Mouse (Mus musculus) Patski (cell line): ENCODE data around the gene Haghl. TPM values are rescaled to one million over a fixed set of nuclear protein-coding genes. Genes with fewer than 3 reads are reported as not detected.
"Not testable (repeated sequence)": the region's sequence is repeated elsewhere in the genome, so short reads cannot be mapped to it uniquely, and the experiment has no call there.

Experiments used
- ATAC-seq: fragments of 100-300 bp; one replicate; pipeline ENCODE4 v1.8.0; 2021
- CTCF ChIA-PET: fragments of 350-600 bp; sonication (Branson Sonifier 250); formaldehyde crosslinking; loops from one replicate; lab custom pipeline; 2022; ENCODE audit warnings: inconsistent platforms; lab: Charles Lee
- POLR2A ChIA-PET: fragments of 350-600 bp; sonication (Branson Sonifier 250); formaldehyde crosslinking; loops from one replicate; lab custom pipeline; 2022; ENCODE audit warnings: antibody characterized with exemption, inconsistent platforms; lab: Charles Lee
- DNase-seq: peaks from one replicate; pipeline ENCODE4 v3.0.0-alpha.2; 2011; ENCODE audit warnings: low read depth, low spot score
- H3K27me3 ChIP-seq: fragments of 371-371 bp; one replicate; pipeline ENCODE4 v1.5.1; 2021
- CTCF ChIP-seq: fragments of 100-300 bp; IDR thresholded peaks from one replicate; pipeline ENCODE4 v1.5.1; 2021
- in situ Hi-C: fragments of 300-500 bp; cut with MboI; formaldehyde crosslinking; loops from 3 replicates; pipeline ENCODE4 v1.11.1; 2018; ENCODE audit warnings: low pct_unique_long_range_greater_than_20kb, mixed read lengths
- polyA plus RNA-seq: library from polyadenylated mRNA; unstranded; gene quantifications from one replicate; pipeline ENCODE4 v1.2.3, GENCODE M21; 2021

The Haghl gene
- polyA plus RNA-seq, 1 experiment from 2014 or later: 108 TPM

DNA sequence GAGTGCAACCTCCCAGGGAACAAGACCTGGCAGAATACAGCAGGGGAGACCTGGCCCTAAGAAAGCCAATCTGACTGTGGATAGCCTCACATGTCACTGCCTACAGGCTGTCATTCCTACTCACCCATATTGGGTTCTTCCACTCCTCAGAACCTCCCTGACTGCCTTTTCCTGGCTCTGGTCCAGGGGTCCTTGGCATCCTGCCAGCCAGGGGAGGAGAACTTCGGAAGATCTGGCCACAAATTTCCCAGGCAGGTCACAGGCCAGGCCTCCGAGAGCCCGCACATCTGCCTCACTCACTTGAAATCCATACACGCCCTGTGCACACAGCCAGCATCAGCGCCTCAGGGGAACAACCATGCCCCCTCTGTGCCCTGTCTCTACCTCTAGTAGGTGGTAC, 34.0 kb downstream of the Haghl start:
- ChIA-PET CTCF (no interaction called here), POLR2A (no interaction called here)
- DNase-seq (peak; percentile 60), ATAC-seq (no peak)
- in situ Hi-C loops: no loop called here
- H3K27me3 ChIP-seq: no peaks in the 10 kb centered on the region
- TF ChIP-seq CTCF: no peak

DNA sequence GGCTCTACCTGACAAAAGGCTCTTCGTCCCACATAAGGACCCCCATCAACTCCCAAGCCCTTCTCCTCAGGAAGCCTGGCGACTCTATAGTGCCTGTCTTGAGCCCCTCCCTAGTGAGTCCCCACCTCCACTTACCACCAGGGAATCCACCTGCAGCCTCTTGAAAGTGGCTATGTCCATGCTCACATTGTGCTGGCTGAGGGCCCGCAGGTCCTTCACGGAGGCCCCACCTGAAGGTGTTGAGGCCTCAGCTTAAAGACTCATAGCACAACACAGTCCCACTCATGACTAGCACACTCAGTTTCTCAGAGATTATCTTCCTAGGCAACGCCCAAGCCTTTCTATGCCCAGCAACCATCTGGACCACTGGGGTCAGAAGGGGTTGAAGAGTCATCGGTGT, 36.2 kb downstream of the Haghl start:
- ChIA-PET POLR2A (no interaction called here), CTCF (no interaction called here)
- H3K27me3 ChIP-seq: no peaks in the 10 kb centered on the region
- TF ChIP-seq CTCF: no peak
- in situ Hi-C loops: no loop called here
- no peak for ATAC-seq
- no peak for DNase-seq

DNA sequence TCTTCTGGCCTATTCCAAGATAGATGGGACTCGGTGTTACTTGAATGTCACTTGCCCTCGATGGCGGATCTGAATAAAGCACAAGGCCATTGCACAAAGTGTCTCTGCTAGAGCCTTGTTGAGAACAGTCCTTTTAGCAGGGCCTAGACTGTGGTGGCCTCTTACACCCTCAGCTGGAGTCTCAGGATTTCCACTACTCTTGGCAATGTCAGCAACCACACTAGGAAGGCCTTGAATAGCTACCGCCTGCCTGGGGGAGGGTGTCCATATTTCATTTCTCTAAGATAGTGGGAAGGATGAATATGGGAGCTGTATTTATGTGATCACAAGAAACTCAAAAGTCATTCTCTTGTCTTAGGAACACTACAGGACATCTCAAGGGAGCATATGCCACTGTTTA, 37.2 kb downstream of the Haghl start:
- TF ChIP-seq CTCF: no peak
- in situ Hi-C loops: no loop called here
- ATAC-seq (no peak), DNase-seq (no peak)
- ChIA-PET CTCF (no interaction called here), POLR2A (no interaction called here)
- H3K27me3 ChIP-seq: no peaks in the 10 kb centered on the region

DNA sequence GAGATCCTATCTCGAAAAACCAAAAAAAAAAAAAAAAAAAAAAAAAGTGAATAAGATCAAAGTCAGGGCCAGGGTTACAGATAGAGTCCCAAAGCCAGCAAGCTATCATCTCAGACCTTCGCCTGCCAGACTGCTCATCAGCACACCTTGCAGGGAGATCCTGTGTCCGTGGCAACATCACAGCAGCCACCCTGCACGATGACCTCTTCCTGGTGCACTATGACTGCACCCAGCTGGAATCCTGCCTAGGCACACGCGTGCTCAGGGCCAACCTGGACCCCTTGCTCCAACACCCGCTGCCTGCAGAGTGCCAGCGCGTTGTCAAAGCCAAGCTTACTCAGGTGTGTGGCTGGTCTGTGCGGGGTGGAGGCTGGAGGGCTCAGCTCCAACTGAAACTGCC, 41.2 kb downstream of the Haghl start:
- H3K27me3 ChIP-seq: no peaks in the 10 kb centered on the region
- no peak for ATAC-seq
- in situ Hi-C loops: no loop called here
- ChIA-PET POLR2A (no interaction called here), CTCF (no interaction called here)
- TF ChIP-seq CTCF: no peak
- no peak for DNase-seq

DNA sequence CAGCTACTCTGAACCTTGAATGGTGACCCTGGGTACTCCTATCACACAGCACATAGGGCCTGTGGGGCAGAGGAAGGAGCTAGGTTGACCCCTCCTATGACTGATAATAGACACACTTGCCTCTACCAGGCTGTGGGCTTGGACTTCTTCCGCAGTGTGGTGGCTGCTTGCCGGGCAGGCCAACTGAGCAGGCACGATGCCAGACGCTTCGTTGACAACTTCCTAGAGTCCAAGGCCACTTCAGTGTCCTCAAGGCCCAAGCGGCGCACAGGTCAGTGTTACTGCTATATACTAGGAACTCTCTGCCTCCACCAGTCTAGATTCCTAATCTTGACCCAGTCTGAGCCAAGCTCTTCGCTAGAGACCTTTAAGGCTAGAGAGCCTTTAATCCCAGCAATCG, 41.6 kb downstream of the Haghl start:
- no peak for ATAC-seq
- in situ Hi-C loops: no loop called here
- no peak for DNase-seq
- ChIA-PET POLR2A (no interaction called here), CTCF (no interaction called here)
- H3K27me3 ChIP-seq: no peaks in the 10 kb centered on the region
- TF ChIP-seq CTCF: no peak

DNA sequence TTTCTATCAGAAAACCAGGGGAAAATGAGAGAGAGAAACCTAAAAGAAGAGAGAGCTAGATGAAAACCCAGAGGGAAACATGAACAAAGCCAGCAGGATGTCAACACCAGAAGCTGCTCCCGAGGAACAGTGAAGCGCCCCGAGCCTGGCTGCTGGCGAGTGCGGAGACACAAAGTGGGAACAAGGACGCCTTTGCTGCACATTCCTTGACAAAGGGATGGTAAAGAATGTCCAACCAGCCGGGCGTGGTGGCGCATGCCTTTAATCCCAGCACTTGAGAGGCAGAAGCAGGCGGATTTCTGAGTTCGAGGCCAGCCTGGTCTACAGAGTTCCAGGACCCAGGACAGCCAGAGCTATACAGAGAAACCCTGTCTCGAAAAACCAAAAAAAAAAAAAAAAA, 44.0 kb downstream of the Haghl start:
- POLR2A ChIA-PET: interaction anchor here (0.6 kb wide), 1 partner anchor 11 kb away, joined by 3 read pairs; no protein-coding TSS in a partner anchor
- DNase-seq, in situ Hi-C loops, H3K27me3 ChIP-seq, ATAC-seq: not testable (repeated sequence)
- CTCF ChIA-PET: interaction anchor here (1.1 kb wide), 1 partner anchor 9 kb away, joined by 3 read pairs; no protein-coding TSS in a partner anchor

DNA sequence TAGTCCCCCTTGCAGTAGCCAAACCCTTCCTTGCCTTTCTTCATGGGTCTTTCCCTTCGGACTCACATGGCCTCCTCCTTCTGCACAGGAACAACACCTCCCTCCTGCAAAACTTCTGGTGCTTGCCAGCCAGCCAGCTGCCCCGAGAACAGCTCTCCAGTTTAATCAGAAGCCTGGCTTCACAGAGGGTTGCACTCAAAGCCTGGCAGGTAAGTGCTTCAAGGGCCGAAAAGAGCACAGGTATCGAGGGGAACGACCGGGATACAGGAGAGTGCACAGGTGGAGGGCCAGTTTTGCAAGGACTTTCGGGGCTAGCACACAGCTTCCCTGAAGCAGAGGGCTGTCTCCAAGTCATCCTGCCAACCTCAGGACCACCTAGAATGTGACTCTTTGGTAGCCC, 46.6 kb downstream of the Haghl start:
- DNase-seq: no peak
- ChIA-PET POLR2A (no interaction called here), CTCF (no interaction called here)
- no peak for ATAC-seq
- no peak for TF ChIP-seq CTCF
- no peaks in the 10 kb centered on the region for H3K27me3 ChIP-seq
- in situ Hi-C loops: no loop called here

DNA sequence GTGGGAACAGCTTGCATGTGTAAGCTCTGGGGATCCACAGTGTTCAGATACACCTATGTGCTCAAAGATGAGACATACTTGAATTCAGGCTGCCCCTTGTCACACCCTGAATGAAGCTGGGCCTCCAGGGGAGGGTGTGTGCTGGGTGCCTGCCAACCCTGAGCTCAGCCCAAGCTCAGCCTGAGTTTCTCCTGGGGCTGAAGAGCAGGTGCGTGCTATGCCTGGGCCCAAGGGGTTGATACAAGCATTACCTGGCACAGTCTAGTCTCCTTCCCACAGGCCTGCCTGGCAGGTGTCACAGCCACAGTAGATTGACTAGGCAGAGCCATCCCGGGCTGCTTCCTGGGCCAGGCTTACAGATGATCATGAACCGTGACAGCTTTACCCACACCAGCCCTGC, 49.7 kb downstream of the Haghl start, which contains the start of gene Mslnl:
Gene Mslnl, plus strand, starts transcription at position 298 of the 400 bp plus-strand sequence.
- ChIA-PET CTCF (interaction anchor here (0.6 kb wide), 1 partner anchor 67 kb away, joined by 3 read pairs; no protein-coding TSS in a partner anchor), POLR2A (no interaction called here)
- DNase-seq (no peak), ATAC-seq (no peak)
- in situ Hi-C loops: no loop called here
- no peaks in the 10 kb centered on the region for H3K27me3 ChIP-seq
- TF ChIP-seq CTCF: no peak

DNA sequence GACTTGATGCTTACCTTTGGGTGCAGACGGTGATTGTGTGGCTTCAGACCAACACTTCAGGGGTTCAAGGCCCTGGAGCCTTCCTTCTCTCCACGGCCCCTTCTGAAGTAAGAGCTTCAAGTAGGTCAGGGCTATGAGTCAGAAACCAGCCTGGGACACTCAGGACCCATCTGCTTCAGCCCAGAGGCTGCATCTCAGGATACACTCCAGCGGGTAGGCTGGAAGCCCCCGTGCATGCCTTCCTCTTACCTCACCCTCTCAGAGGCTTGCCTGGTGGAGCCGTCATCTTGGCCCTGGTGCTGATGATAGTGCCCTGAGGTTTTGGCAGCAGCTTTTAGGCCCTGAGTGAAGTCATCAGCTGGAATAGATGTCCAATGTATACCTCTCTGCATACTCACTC, 50.2 kb downstream of the Haghl start:
- ChIA-PET POLR2A (no interaction called here), CTCF (interaction anchor here (0.6 kb wide), 1 partner anchor 68 kb away, joined by 3 read pairs; no protein-coding TSS in a partner anchor)
- DNase-seq (no peak), ATAC-seq (no peak)
- no peak for TF ChIP-seq CTCF
- no peaks in the 10 kb centered on the region for H3K27me3 ChIP-seq
- in situ Hi-C loops: no loop called here

DNA sequence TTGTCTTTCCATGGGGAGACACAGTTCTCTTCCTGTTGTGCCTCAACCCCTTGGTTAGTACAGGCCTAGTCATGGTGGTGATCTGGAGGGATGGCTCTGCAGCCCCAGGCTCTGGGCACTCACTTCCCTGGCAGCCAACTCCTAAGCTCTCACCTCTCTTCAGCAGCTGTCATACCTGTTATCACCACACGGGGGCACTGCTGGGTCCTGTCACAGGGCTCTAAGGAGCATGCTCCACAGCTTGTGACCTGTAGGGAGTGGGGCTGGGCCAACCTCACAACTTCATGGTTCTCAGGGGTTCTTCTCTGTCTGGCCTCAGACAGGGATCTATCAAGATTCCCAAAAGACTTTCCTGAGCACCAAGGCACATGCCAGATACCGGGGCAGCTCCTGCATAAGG, 53.4 kb downstream of the Haghl start:
- no peak for ATAC-seq
- TF ChIP-seq CTCF: no peak
- DNase-seq: no peak
- no peaks in the 10 kb centered on the region for H3K27me3 ChIP-seq
- CTCF ChIA-PET: interaction anchor here (0.8 to 2.7 kb wide), 4 partner anchors 10 to 70 kb away, joined by 3 to 9 read pairs (median 4); partner anchors contain the start of gene Narfl
- in situ Hi-C loops: loop anchor here (5.0 kb wide), 2 partner anchors 35 to 70 kb away; no protein-coding TSS in a partner anchor
- POLR2A ChIA-PET: no interaction called here

Other genes starting within 250 kb of the Haghl start
- 16.7 TPM for gene Sox8, start 215.0 kb downstream of the Haghl start, polyA plus RNA-seq
- gene Lmf1, start 206.6 kb downstream of the Haghl start, polyA plus RNA-seq: 40.2 TPM
- not detected for gene Gng13, start 68.5 kb downstream of the Haghl start, polyA plus RNA-seq
- gene Chtf18, start 58.3 kb downstream of the Haghl start, polyA plus RNA-seq: 13.0 TPM
- 18.5 TPM for gene Rpusd1, start 58.0 kb downstream of the Haghl start, polyA plus RNA-seq
- not detected for gene Mslnl, start 49.6 kb downstream of the Haghl start, polyA plus RNA-seq
- gene Msln, start 31.3 kb downstream of the Haghl start, polyA plus RNA-seq: 0.99 TPM
- 44.9 TPM for gene Narfl, start 11.9 kb downstream of the Haghl start, polyA plus RNA-seq
- gene Ccdc78, start 907 bp upstream of the Haghl start, polyA plus RNA-seq: 0.30 TPM
- 73.5 TPM for gene Fam173a, start 7.2 kb upstream of the Haghl start, polyA plus RNA-seq
- gene AC134908.4, start 10.0 kb upstream of the Haghl start, polyA plus RNA-seq: 0.09 TPM
- 39.8 TPM for gene Metrn, start 11.5 kb upstream of the Haghl start, polyA plus RNA-seq
- gene Fbxl16, start 23.4 kb upstream of the Haghl start, polyA plus RNA-seq: 4.0 TPM
- 29.9 TPM for gene Wdr24, start 38.0 kb upstream of the Haghl start, polyA plus RNA-seq
- gene Jmjd8, start 43.2 kb upstream of the Haghl start, polyA plus RNA-seq: 22.9 TPM
- gene Stub1, start 47.7 kb upstream of the Haghl start, polyA plus RNA-seq: 188 TPM
- gene Rhbdl1, start 51.6 kb upstream of the Haghl start, polyA plus RNA-seq: 5.0 TPM
- 6.0 TPM for gene Gm20683, start 56.1 kb upstream of the Haghl start, polyA plus RNA-seq
- 96.4 TPM for gene Rhot2, start 59.2 kb upstream of the Haghl start, polyA plus RNA-seq
- 27.7 TPM for gene Wdr90, start 75.8 kb upstream of the Haghl start, polyA plus RNA-seq
- 57.8 TPM for gene Mcrip2, start 83.1 kb upstream of the Haghl start, polyA plus RNA-seq
- 81.4 TPM for gene Mettl26, start 89.4 kb upstream of the Haghl start, polyA plus RNA-seq
- 0.35 TPM for gene Wfikkn1, start 95.2 kb upstream of the Haghl start, polyA plus RNA-seq
- 20.2 TPM for gene Rab40c, start 134.1 kb upstream of the Haghl start, polyA plus RNA-seq
- 104 TPM for gene Pigq, start 159.3 kb upstream of the Haghl start, polyA plus RNA-seq
- 0.05 TPM for gene Nhlrc4, start 159.3 kb upstream of the Haghl start, polyA plus RNA-seq
- gene A930017K11Rik, start 166.9 kb upstream of the Haghl start, polyA plus RNA-seq: 0.08 TPM
- 23.7 TPM for gene Capn15, start 200.1 kb upstream of the Haghl start, polyA plus RNA-seq